Mouse (Mus musculus) left cerebral cortex, adult 11 months (tissue): ENCODE data around the gene Mical2.
A peak's percentile ranks its signal among the peaks of the same experiment; 100 is the strongest.

Experiments used
- DNase-seq: peaks from one replicate; pipeline ENCODE4 v3.0.0; 2022; ENCODE audit warnings: low spot score

Gene Mical2

DNA sequence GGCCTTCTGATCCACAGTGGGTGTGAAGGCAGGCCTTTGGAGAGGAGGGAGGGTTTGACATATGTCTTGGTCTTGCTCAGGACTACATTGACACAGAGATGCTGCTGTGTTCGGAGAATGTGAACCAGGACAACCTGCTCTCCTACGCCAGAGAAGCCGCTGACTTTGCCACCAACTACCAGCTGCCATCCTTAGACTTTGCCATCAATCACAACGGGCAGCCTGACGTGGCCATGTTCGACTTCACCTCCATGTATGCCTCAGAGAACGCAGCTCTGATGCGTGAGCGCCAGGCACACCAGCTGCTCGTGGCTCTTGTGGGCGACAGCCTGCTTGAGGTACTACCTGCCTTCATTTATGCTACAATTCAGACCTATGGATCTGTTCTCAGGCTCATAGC is 92.7 kb downstream of the Mical2 start:
- DNase-seq = no peak

DNA sequence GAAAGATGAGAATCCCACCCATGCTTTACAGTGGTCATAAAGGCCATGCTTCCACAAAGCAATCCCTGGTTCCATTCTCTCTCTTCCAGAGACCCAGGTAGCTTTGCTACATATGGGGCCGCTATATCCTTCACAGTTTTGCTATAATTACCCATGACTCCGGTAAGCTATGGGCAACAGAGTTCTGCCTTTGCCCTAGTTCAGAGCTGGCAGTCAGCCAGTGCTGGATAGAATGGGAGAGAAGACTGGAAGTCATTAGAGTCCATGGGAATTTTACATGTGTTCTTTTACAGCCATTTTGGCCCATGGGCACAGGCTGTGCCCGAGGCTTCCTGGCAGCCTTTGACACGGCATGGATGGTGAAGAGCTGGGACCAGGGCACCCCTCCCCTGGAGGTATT is 93.8 kb downstream of the Mical2 start:
- no peak for DNase-seq

DNA sequence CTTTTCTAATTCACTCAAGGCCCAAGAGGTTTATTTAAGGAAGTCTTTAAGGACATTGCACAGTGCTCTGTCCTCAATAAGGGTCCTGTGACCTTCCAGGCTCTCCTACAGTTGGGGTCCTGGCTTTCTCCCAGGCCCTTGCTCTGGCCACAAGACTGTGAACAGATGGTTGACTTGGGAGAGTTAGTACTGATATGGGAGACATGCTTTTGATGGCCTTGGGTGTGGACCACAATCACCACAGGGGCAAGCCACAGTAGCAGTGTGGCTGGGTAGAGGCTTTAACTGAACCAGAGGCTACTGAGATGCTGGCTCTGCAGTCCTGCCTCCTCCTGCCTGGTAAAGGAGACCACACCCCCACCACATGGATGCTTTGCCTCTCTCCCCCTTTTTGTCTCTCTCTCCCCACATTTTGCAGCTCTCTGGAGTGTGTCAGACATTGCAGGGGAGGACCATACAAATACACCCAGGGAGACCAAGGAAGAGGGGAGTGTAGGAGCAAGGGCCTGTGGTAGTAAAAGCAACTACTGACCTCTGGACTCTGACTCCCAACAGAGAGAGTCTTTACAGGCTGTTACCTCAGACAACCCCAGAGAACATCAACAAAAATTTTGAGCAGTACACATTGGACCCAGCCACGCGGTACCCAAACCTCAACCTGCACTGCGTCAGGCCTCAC is 94.5 kb downstream of the Mical2 start:
- DNase-seq = no peak

DNA sequence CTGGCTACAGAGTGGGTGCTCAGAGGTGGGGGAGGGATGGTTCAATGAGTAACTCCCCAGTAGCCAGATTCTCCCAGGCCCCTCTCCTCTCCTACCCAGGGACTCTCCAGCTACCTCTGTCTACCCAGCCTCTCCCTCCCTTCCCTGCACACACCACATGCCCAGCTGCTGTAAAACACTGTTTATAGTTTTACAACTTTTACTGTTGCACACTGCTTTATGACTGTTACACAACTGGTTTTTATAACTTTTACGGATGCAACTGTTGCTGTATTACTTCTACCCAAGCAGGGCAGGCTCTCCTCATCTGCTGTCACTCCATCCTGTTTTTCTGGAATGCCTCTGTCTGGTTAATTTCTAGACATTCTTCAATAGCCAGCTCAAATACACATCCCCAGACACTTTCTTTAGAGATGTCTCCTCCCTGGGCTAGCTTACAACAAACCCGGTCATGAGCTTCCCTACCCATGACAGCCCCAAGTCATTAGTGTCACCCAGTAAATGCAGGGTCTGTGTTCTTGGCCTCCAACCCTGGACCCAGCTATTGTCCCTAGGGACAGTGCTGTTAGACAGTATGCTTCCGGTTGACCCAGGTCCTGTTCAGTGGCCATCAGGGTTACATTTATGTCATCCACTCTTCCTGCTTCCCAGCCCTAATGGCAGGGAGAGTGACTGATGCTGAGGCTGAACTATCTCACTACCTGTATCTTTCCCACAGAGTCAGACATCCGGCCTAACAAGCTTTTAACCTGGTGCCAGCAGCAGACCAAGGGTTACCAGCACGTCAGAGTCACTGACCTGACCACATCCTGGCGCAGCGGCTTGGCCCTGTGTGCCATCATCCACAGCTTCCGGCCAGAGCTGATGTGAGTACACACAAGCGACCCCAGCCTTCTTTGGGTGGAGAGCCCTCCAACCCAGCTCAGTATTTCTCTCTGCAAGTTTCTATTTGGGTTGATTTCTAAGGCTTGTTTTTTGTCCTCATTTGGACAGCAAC is 96.4 kb downstream of the Mical2 start:
- DNase-seq = no peak

DNA sequence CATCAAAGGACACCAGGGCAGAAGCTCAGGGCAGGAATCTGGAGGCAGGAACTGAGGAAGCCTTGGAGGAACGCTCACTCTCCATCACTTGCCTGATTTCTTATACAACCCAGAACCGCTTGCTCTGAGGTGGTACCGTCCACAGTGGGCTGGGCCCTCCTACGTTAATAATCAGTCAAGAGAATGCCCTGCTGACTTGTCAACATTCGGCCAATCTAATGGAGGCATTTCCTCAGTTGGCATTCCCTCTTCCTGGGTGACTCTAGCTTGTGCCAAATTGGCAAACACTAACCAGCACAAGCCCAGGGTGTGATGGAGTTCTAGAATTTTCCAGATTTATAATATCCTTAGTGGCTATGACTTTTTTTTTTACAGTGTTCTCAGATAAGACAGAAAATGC is 98.9 kb downstream of the Mical2 start:
- no peak for DNase-seq

DNA sequence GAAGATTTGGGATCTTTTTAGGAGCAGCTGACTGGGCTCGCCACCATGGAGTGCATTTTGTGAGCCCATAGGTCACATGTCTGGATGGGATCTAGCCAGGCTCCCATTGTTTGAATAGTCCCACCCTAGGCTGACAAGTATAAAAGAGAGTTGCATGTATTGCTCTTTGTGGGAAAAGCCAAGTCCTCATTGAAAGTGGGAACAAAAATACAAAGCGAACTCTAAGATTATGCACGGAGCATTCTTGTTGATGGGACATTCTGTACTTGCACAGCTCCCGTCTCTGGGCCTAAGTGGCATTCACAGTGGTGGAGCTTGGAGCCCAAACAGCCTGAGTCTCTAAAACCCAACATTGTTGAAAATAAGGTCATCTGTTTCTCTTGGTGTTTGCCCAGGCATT is 101.2 kb downstream of the Mical2 start:
- DNase-seq = no peak

DNA sequence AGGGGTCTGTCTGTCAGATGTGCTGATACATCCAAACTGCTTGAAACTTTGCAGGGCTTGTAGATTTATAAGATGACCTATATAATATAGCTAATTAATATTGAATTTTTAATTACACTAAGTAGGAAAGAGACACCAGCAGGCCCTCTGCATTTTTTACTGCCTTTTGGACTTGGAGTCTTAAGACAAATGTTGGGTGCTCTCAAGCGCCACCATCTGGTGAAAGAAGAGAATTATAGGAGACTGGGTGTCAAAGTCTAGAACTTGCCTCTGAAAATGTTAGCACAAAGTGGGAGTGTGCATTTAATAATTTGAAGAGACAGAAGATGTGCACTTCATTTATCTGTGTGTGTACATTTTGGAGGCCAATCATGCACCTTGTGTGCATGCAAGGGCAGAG is 103.3 kb downstream of the Mical2 start:
- DNase-seq = no peak

DNA sequence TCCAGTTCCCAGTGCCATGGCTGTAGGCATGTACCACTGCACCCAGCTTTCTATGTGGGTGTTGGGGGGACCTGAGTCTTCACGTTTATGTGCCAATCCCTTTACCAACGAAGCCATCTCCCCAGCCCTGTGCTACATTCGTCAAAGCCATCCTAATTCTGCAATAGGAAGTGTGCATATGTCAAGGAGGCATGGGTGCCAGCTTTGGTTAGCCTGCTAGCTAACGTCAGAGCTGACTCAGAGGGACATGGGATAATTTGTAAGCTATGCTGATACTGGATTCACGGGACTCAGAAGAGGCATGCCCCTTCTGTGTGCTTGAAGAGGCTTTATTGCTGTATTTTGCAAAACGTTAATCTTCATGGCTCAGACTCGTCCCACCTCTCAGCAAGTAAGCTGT is 103.8 kb downstream of the Mical2 start:
- DNase-seq = no peak

DNA sequence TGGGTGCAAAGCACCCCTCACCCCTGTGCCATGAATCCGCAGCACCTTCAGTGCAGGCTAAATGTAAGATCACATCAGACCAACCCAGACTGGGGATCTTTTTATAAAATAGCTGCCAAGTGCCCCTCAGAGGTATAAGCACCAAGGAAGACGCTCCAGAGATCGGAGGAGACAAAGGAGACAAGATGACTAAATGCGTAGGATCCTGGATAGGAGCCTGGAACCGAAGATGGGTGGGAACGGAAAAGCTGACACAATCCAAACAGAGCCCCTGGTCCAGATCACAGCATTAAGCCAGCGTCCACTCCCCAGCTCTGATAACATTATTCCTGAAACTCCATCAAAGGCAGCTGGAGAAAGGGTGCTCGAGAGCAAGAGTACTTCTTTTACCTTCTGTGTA is 105.3 kb downstream of the Mical2 start:
- DNase-seq = no peak

DNA sequence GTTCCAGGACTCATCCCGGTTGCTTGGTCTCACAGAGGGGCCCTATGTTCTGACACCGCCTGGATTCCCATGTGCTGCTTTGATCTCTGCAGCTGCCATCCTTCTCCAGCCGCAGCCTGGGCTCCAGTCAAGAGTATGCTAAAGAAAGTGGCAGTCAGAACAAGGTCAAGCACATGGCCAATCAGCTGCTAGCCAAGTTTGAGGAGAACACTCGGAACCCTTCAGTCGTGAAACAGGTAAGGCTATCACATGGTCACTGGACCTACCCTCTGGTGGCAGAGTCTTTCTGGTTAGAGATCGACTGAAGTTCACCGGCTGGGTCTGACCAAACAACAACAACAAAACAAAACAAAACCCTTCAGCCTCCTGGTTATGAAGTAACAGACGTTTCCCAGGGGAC is 106.1 kb downstream of the Mical2 start:
- DNase-seq = no peak

DNA sequence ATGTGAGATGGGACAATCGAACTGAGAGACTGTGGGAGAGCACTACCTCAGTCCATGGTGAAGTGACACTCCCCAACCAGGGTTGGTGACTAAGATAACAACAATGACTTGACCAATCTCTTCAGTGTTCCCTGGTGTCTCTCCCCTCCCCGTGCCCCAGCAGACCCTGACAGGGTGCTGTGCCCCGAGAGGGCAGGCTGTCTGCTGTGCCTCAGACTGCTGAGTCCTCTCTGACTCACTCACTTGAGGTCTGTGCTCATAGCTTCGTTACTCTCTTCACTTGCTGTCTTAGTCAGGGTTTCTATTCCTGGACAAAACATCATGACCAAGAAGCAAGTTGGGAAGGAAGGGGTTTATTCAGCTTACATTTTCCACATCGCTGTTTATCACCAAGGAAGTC is 106.8 kb downstream of the Mical2 start:
- no peak for DNase-seq

DNA sequence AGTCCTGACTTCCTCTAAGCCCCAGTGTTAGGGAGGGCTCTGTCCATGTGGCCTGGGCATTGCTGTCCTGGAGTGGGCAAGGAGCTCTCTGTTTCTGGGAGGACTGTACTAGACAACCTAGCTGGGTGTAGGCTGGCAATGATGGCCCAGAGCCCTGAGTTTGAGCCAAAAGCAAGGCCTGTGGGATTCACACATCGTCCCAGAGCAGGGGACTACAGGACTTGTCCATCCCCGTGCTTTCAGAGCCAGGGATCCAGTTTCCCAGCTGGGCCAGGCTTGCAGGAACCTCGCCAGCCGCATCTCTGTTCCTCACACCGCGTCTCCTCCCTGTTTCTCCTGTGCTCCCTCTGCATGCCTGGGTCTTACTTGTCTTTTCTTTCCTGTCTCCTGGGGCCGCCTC is 107.7 kb downstream of the Mical2 start:
- DNase-seq = no peak

DNA sequence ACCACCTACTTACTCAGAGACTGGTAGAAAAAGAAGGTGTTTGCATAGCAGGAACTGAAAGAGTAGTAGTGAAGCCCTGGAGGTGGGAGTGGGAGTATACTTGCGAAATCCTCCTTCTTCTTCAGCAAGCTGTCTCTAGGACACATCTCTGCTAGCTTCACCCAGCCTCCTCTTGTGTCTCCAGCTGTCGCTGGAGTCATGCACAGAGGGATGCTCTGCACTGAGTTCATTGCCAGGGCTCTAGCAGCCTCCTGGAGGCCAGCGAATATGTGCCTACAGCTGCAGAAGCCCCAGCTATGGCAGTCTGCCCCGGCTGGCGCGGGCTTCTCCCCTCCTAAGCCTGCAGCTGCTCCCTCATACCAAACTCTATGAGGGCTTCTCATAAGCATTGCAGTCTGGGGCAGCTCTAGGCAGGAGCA is 110.6 kb downstream of the Mical2 start:
- DNase-seq = peak; percentile 81

DNA sequence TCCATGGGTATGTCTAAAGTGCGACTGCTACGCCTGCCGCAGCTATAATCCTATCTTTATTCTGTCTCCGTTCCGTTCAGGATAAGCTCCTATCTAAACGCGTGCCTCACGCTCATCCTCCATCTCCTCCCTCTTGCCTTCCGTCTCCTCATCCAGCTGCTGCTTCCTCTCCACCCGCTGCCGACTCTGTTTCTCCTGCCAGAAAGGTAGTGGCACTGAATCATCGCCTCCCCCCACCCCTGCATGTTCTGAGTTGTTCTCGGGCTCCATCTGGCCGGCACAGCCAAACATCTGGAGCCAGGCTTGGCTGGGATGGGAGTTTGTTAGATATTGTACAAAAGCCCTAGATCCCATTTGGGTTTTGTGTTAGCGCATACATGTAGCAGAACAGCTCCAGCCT is 111.1 kb downstream of the Mical2 start:
- DNase-seq = no peak

DNA sequence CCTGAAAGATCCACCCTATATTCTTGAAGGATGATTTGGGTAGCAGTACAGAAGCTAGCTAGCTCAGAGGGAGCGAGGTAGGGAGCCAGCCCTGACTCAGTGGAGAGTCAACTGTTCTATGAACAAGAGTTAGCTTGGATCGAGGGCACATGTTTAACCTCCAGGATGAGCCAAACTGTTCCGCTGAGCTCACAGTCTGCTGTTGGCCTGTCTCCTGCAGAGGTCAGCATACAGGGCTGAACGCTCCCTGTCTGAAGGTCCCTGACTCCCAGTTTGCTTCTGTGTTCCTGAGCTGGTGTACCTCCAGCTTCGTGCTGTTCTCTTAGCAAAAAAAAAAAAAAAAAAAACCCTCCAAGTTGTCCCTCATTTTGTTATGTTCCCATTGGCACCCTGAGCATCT is 112.1 kb downstream of the Mical2 start:
- DNase-seq = no peak

DNA sequence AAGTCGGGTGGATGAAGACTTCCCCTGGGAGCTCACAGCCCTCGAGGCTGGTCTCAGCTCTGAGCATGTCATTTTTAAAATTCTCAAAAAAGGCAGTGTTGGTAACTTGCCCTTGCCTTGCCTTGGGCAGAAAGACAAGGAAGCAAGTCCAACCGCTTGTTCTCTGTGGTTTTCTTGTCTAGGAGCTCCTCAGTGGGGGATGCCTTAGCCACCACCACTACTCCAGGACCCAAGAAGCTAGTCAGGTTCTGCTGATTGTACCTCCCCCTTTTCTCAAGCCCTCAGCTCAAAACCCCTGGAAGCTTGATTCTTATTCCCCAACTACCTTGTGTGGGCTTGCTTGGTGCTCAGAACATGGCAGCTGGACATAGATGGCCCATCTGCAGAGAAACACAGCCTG is 115.4 kb downstream of the Mical2 start:
- DNase-seq = no peak

DNA sequence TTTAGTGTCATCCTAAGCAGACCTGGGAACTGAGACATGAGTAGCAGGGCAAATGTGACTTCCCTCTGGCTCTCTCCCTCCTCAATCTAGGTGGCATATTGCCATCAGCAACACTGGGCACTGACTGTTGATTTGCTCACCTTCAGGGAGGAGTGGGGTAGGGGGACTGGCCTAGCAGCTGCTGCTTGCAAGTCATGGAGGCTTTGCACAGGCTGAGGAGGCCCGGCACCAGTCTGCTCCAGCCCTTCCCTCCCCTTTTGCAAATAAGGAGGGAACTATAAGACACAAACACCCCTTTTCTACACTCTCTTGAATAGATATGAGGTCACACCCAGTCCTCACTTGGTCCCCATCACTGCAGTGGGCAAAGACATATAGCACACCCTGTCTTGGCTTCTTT is 120.0 kb downstream of the Mical2 start:
- DNase-seq = no peak

DNA sequence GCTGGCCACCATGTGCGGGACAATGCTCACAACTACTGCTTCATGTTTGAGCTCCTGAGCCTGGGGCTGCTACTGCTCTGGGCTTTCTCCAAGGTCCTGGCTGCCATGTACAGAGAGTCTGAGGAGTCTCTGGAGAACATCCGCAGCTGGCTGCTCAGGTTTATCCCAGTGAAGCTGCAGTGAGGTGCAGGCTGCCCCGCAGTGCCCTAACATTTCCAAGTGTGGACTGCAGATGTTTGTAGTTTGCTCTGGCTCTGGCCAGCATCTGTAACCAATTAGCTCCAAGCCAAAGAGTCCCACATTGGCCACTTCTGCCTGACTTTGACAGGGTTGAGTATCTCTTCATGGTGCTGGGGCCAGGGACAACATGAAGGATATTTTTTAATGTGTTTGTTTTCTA is 125.9 kb downstream of the Mical2 start:
- DNase-seq = no peak

DNA sequence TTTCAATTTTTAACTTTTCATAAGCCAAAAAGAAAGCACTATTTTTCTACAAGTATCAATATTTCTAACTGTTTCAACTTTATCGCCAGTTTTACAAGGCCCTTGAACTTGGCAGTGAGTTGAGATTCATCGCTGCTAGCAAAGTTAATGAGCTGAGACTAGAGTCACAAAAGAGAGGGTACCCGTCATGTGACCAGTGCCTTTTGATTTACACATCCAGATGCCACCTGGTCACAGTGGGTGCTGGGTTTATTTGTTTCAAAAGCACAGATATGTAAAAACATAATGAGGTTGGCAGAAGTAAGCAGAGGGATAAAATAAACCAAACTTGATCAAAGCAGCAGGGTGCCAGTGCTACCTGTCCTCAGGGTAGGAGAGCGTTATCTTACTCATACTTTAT is 126.3 kb downstream of the Mical2 start:
- no peak for DNase-seq

DNA sequence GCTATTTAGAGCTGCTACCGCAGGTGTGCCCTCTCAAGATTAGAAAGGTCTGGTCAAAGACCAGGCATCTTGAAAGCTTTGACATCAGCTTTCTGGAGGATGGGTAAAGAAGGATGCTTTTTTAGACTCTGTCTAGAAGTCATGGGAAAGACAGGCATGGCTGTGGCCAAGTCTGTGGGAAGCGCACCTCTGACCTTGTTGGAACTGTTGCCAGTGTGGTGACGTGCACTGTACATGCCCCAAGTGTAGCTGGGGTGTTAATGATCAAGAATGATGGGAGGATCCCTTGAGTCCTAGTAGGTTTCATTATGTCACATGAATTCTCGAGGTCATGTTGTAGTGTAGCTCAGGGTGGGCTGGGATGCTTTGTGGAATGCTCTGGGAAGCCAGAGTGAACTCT is 127.4 kb downstream of the Mical2 start:
- DNase-seq = no peak

DNA sequence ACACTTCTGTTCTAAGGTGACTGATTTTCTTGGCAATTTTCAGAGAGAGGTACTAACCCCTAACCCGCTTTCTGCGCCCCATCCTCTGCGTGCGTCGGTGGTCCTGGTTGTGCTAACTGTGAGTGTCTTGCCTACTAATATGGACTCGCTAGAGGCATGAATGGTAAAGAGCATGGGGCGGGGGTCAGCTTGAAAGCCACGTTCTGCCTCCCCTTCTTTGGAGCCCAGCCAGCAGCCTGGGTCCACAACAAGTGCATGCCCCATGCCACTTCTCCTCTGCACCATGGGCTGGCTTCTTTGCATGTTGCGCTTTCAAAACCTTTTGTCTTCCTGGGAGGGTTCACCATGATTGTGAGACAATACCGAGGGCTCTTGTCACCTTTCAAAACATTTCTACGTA is 128.3 kb downstream of the Mical2 start:
- no peak for DNase-seq

DNA sequence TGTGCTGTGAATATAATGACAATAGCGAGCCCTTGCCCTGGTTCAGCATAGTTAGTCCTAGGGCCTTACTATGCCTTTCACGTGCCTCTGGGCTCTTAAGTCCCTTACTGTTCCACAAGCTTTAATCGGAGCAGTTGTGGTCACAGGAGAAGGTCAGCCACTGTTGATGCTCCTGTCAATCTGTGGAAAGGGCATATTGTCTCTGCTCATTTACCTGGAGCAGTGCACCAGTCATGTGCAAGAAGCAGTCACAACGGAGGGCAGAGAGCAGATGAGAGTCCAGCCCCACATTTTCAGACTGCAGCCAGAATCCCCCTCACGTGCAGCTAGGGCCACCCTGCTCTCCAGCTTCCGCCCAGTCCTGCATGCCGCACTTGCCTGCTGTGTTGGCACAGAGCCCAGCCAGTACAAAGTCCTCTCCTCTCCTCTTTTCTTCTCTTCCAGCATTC is 128.9 kb downstream of the Mical2 start:
- DNase-seq = no peak

DNA sequence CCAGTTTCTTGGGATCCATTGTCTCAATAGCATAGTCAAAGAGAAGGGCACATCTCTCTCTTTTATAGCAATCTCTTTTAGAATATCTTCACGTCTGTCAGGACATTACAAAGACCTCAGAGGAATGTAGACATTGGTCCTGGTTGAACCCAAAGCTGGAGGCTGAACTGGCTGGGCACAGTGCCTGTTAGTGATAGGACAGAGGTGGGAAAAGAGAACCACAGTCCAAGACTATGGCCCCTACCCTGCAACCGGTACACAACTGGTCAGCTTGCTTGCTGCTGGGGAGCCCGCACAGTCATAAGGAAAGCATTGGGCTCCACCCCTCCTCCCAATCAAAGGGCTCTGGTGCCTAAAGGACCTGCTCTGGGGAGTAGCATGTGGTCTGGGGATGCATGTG is 133.9 kb downstream of the Mical2 start:
- no peak for DNase-seq
